Mouse (Mus musculus) cortical plate, adult 2 months (tissue): ENCODE data around the gene Tom1l1.

ENCODE experiments used
- CTCF ChIP-seq: fragments of 200-500 bp; IDR thresholded peaks from 2 replicates; pipeline ENCODE4 v1.5.1; 2011; ENCODE audit warnings: mild to moderate bottlenecking, control low read depth, low read length; ENCODE audit not compliant: insufficient read depth; ENCODE audit errors: extremely low read depth
- POLR2A ChIP-seq: fragments of 200-500 bp; IDR thresholded peaks from 2 replicates; pipeline ENCODE4 v1.6.1; 2011; ENCODE audit warnings: mild to moderate bottlenecking, low read length, control low read depth; ENCODE audit not compliant: insufficient read depth; ENCODE audit errors: extremely low read depth

DNA sequence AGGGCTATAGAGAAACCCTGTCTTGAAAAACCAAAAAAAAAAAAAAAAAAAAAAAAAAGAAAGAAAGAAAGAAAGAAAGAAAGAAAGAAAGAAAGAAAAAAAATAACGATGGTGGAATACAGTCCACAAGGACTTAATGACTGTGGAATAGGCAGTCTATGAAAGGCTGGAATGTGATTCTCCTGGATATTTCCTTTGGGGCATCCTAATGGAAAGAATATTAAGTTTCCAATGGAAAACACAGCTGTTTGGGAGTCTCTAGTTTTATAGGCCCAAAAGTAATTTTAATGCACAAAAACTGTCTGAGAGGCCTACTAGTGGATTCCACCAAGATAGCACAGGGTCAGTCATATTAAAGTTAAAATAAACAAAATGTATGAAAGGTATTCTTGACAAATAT lies 92.3 kb downstream of the Tom1l1 start:
- TF ChIP-seq CTCF (no peak), POLR2A (no peak)
